Mouse (Mus musculus) lung, postnatal 0 days (tissue): ENCODE results near the gene St6galnac5. TPM values are rescaled to one million over a fixed set of nuclear protein-coding genes. Genes with fewer than 3 reads are reported as not detected.
A peak's percentile ranks its signal among the peaks of the same experiment; 100 is the strongest.

Experiments
- ATAC-seq: fragments of 200-750 bp; cut with Nextera tagmentation; 2 replicates; pipeline ENCODE4 v1.8.0; 2017; ENCODE audit warnings: moderate library complexity
- DNase-seq: peaks from one replicate; pipeline ENCODE4 v3.0.0-alpha.2; 2016; ENCODE audit warnings: low spot score
- H3K27ac ChIP-seq: fragments of 300-500 bp; sonication (generic); 2 replicates; pipeline ENCODE4 v1.5.1; 2014; ENCODE audit warnings: antibody characterized with exemption, mild to moderate bottlenecking, low read length, mixed read lengths
- H3K27me3 ChIP-seq: fragments of 300-500 bp; sonication (generic); replicated peaks from 2 replicates; pipeline ENCODE4 v1.6.1; 2014; ENCODE audit warnings: low read length, mixed read lengths; ENCODE audit not compliant: insufficient read depth
- H3K36me3 ChIP-seq: fragments of 300-500 bp; sonication (generic); 2 replicates; pipeline ENCODE4 v1.6.1; 2014; ENCODE audit warnings: low read length, mixed read lengths; ENCODE audit not compliant: insufficient read depth
- H3K4me1 ChIP-seq: fragments of 300-500 bp; sonication (generic); 2 replicates; pipeline ENCODE4 v1.6.1; 2014; ENCODE audit warnings: antibody characterized with exemption, low read depth, low read length, mixed read lengths; ENCODE audit not compliant: insufficient read depth
- H3K4me2 ChIP-seq: fragments of 300-500 bp; sonication (generic); replicated peaks from 2 replicates; pipeline ENCODE4 v1.6.1; 2014; ENCODE audit warnings: low read depth, mild to moderate bottlenecking, low read length, moderate library complexity, mixed read lengths
- H3K4me3 ChIP-seq: fragments of 300-500 bp; sonication (generic); 2 replicates; pipeline ENCODE4 v1.5.1; 2014; ENCODE audit warnings: low read depth, low read length
- H3K9ac ChIP-seq: fragments of 300-500 bp; sonication (generic); replicated peaks from 2 replicates; pipeline ENCODE4 v1.6.1; 2014; ENCODE audit warnings: low read depth, mild to moderate bottlenecking
- H3K9me3 ChIP-seq: fragments of 300-500 bp; sonication (generic); 2 replicates; pipeline ENCODE4 v1.6.1; 2016; ENCODE audit warnings: low read length, mixed read lengths
- CTCF ChIP-seq: IDR thresholded peaks from 2 replicates; pipeline ENCODE4 v1.5.1; 2016; ENCODE audit warnings: antibody characterized with exemption, mild to moderate bottlenecking
- EP300 ChIP-seq: IDR thresholded peaks from 2 replicates; pipeline ENCODE4 v1.6.1; 2016; ENCODE audit warnings: antibody characterized with exemption, mild to moderate bottlenecking, control low read depth
- WGBS: fragments of 180-500 bp; shearing (Covaris S2); extraction: QIAGEN DNeasy Blood & Tissue Kit; methylation state at CpG from one replicate; pipeline ENCODE4 v1.1.7; 2014; 5-methylcytosine and 5-hydroxymethylcytosine counted together
- polyA plus RNA-seq: library from polyadenylated mRNA; unstranded; fragments of >200 nt; fragmentation: Nextera tagmentation; extraction: Ambion mirVana; gene quantifications from 2 replicates; pipeline ENCODE4 v1.2.1, GENCODE M21; 2015

Gene St6galnac5
- polyA plus RNA-seq, 1 experiment from 2014 or later = 2.4 TPM

- no peak for DNase-seq
- no peaks in the 10 kb centered on the region for H3K9me3 ChIP-seq
- H3K4me1 ChIP-seq = peaks cover 4% of the 10 kb centered on the region; the same call in 1 of the 2 replicates
- no peak overlapping the region for H3K4me3 ChIP-seq
- H3K27me3 ChIP-seq = no peaks in the 10 kb centered on the region
- no peak for ATAC-seq
- WGBS = 36% methylated on average over 15 of the region's 15 CpGs
- no peak overlapping the region for H3K27ac ChIP-seq
- H3K4me2 ChIP-seq = no peak overlapping the region
- TF ChIP-seq EP300 (no peak), CTCF (no peak)
- H3K36me3 ChIP-seq = no peaks in the 10 kb centered on the region
- H3K9ac ChIP-seq = no peak overlapping the region
These were observed 58.5 kb downstream of the St6galnac5 start for GRCm38 (mm10) chr3:152923530-152923929.

GRCm38 (mm10) chr3:152920365-152920764 is 61.7 kb downstream of the St6galnac5 start:
- H3K9me3 ChIP-seq = no peaks in the 10 kb centered on the region
- no peak for TF ChIP-seq EP300
- no peak for TF ChIP-seq CTCF
- H3K4me2 ChIP-seq = no peak overlapping the region
- H3K36me3 ChIP-seq = no peaks in the 10 kb centered on the region
- ATAC-seq (0 out of 2 replicates have a peak, but pooled peaks have one; percentile 19), DNase-seq (no peak)
- no peak overlapping the region for H3K9ac ChIP-seq
- H3K27ac ChIP-seq = no peak overlapping the region
- 48% methylated on average over 3 of the region's 3 CpGs for WGBS
- no peak overlapping the region for H3K4me3 ChIP-seq
- H3K27me3 ChIP-seq = no peaks in the 10 kb centered on the region
- peaks cover 4% of the 10 kb centered on the region; the same call in 1 of the 2 replicates for H3K4me1 ChIP-seq

DNA sequence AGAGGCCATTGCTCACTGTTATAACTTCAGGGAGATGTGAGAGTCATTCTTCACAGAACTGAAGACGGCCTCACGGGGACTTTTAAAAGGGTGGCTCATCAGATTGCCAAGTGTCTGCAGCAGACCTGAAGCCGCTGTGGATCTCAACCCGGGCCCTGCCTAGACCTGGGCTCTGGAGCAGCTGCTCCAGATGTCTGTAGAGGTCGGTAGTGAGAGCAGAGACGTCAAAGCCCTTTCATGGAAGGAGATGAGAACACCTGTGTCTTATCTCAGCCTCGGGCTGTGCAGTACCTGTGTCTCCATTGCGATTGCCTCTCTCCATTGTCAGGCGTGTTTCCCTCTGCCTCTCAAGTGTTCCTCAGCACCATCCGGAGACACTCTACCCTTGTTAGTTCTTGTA is 62.9 kb downstream of the St6galnac5 start:
- WGBS = 56% methylated on average over 10 of the region's 10 CpGs
- H3K4me2 ChIP-seq = no peak overlapping the region
- peaks cover 4% of the 10 kb centered on the region; the same call in 1 of the 2 replicates for H3K4me1 ChIP-seq
- H3K36me3 ChIP-seq = no peaks in the 10 kb centered on the region
- DNase-seq (no peak), ATAC-seq (no peak)
- H3K4me3 ChIP-seq = no peak overlapping the region
- no peaks in the 10 kb centered on the region for H3K27me3 ChIP-seq
- TF ChIP-seq CTCF (no peak), EP300 (no peak)
- no peak overlapping the region for H3K27ac ChIP-seq
- no peak overlapping the region for H3K9ac ChIP-seq
- no peaks in the 10 kb centered on the region for H3K9me3 ChIP-seq

GRCm38 (mm10) chr3:152917579-152917978 is 64.5 kb downstream of the St6galnac5 start:
- H3K36me3 ChIP-seq = no peaks in the 10 kb centered on the region
- ATAC-seq (no peak), DNase-seq (no peak)
- H3K27me3 ChIP-seq = no peaks in the 10 kb centered on the region
- no peak overlapping the region for H3K27ac ChIP-seq
- TF ChIP-seq EP300 (no peak), CTCF (no peak)
- H3K4me2 ChIP-seq = no peak overlapping the region
- H3K4me1 ChIP-seq = no peaks in the 10 kb centered on the region
- no peak overlapping the region for H3K4me3 ChIP-seq
- 70% methylated on average over 8 of the region's 8 CpGs for WGBS
- H3K9ac ChIP-seq = no peak overlapping the region
- H3K9me3 ChIP-seq = no peaks in the 10 kb centered on the region

DNA sequence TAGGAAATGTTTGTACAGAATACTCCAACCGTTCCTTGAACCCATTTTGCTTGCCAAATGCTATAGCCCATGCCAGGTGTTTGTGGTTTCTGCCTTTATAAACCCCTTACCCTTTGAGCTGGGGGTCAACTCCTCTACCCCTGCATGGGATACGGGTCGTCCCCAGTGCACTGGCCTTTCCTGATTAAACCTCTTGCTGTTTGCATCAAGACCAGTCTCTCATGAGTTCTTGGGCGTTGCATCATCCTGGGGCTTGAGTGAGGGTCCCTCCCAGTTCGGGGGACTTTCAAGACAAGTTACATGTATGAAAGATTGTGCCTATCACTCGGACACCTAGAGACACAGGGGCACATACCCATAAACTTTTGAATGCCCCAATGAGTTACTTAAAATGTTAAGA is 67.7 kb downstream of the St6galnac5 start:
- Histone ChIP-seq H3K36me3 (no peaks in the 10 kb centered on the region), H3K4me1 (no peaks in the 10 kb centered on the region), H3K27ac (no peak overlapping the region), H3K4me2 (no peak overlapping the region), H3K27me3 (no peaks in the 10 kb centered on the region), H3K9ac (no peak overlapping the region), H3K9me3 (no peaks in the 10 kb centered on the region), H3K4me3 (no peak overlapping the region)
- DNase-seq = no peak
- TF ChIP-seq CTCF = no peak
- no peak for TF ChIP-seq EP300
- no peak for ATAC-seq
- WGBS = 83% methylated on average over 6 of the region's 6 CpGs

DNA sequence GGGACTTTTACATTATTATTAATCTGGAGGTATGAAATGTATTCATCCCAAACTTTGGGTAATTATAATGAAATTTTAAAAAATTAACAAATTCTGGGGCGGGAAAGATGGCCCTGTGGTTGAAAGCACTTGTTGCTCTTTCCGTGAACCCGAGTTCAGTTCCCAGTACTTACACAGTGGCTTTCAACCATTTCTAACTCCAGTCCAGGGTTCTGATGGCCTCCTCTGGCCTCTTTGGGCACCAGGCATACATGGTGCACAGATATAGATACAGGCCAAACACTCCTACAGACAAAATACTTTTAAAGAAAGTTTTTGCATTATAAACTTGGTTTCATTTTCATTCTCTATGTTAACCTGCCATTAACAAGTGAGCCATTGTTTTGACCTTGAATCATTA is 68.4 kb downstream of the St6galnac5 start:
- H3K9ac ChIP-seq = no peak overlapping the region
- H3K27ac ChIP-seq = no peak overlapping the region
- no peak for TF ChIP-seq CTCF
- TF ChIP-seq EP300 = no peak
- H3K4me3 ChIP-seq = no peak overlapping the region
- 92% methylated on average over 3 of the region's 3 CpGs for WGBS
- no peak overlapping the region for H3K4me2 ChIP-seq
- no peaks in the 10 kb centered on the region for H3K27me3 ChIP-seq
- ATAC-seq (no peak), DNase-seq (no peak)
- no peaks in the 10 kb centered on the region for H3K36me3 ChIP-seq
- no peaks in the 10 kb centered on the region for H3K9me3 ChIP-seq
- H3K4me1 ChIP-seq = no peaks in the 10 kb centered on the region

DNA sequence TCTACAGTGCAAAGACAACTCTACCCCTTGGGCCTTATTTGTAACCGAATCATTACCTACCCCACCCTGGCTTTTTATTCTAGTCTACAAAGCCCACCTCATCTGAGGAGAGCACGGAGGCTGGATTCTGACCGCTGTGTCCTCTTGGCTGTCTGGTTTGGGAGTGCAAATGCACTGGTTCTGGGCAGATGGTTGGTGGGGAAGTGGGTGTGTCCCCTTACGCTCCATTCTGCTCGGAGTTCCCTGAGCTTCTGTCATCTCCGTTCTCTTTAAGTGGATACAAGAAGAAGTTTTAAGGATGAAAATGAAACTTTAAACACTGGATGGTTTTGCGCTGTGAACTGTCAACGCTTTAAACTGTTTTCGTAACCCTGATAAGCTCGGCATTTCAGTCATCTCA is 68.9 kb downstream of the St6galnac5 start:
- 76% methylated on average over 10 of the region's 10 CpGs for WGBS
- Histone ChIP-seq H3K9ac (no peak overlapping the region), H3K4me3 (no peak overlapping the region), H3K4me1 (no peaks in the 10 kb centered on the region), H3K9me3 (no peaks in the 10 kb centered on the region), H3K27me3 (no peaks in the 10 kb centered on the region), H3K36me3 (no peaks in the 10 kb centered on the region), H3K27ac (no peak overlapping the region), H3K4me2 (no peak overlapping the region)
- DNase-seq (no peak), ATAC-seq (no peak)
- TF ChIP-seq EP300 (no peak), CTCF (no peak)
